Mouse (Mus musculus): ENCODE measurements around the gene Rpgr. TPM values are rescaled to one million over a fixed set of nuclear protein-coding genes. Genes with fewer than 3 reads are reported as not detected.

Gene Rpgr
- 2.6 and 3.8 TPM in 2 replicates for polyA plus RNA-seq (2012; ENCODE audit: insufficient read depth, insufficient read length, missing spikeins)

DNA sequence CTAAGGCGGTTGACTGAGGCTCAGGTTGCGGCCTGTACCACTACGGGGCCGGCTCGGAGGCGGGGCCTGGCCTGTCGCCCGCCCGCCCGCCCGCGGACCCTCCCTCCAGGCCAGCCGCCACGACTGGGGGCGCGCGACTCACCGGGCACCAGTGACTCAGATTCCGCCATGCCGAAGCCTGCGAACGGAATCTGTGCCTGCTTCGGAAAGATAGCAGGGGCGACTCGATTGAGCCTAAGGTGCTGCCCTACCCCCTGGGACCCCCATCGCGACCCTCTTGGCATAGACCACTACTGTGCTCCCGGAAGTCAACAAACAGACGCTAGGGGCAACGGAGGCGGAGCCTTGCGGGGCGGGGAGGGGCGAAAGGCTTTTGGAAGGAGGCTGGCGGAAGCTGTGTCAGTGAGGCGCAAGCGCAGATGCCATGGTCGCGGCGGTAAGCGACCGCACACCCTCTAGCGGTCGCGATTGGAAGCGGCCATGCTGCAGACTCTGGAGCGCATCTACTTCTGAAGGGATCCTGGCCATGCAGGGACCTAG, at the start of gene Rpgr:
Gene Rpgr (minus strand): TSS at position 511 of the 540 bp plus-strand sequence.
- Histone ChIP-seq H3K4me1 (ENCODE audit: control insufficient read depth, insufficient read depth, low read length) (no peaks in the 10 kb centered on the region), H3K27ac (ENCODE audit: insufficient read depth, low read depth, low read length) (peak within 1 kb of the TSS; percentile 40), H3K4me3 (ENCODE audit: insufficient read depth, low read length) (peak within 1 kb of the TSS; percentile 91)
- 0 out of 2 replicates have a peak, but pooled peaks have one; percentile 15 for TF ChIP-seq CTCF (IDR thresholded peaks at IDR 0.05; ENCODE audit: low read depth, low read length)
- TF ChIP-seq POLR2A (IDR thresholded peaks at IDR 0.05; ENCODE audit: borderline replicate concordance, low read depth, low read length): no peak

DNA sequence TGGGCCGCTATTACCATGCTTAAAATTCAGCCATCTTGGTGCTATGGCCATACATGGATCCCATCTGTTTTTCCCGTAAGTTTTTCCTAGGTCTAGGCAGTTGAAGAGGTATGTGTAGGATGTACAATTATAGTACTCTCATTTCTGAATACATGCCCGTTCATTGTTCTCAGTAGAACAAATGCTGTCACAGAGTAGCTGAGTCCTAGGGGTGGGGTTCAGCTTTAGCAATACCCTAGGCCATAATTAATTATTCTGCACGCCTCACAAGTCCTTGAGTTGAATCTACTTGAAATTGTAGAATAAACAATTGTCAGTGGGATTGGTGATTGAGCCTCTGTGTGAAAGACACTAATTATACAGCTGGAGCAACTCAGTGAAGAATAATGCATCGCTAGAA, 41.5 kb upstream of the Rpgr start:
- no peaks in the 10 kb centered on the region for H3K4me1 ChIP-seq (ENCODE audit: control insufficient read depth, insufficient read depth, low read length)
- no peak overlapping the region for H3K4me3 ChIP-seq (ENCODE audit: insufficient read depth, low read length)
- TF ChIP-seq CTCF (IDR thresholded peaks at IDR 0.05; ENCODE audit: low read depth, low read length) (no peak), POLR2A (IDR thresholded peaks at IDR 0.05; ENCODE audit: borderline replicate concordance, low read depth, low read length) (no peak)
- no peak overlapping the region for H3K27ac ChIP-seq (ENCODE audit: insufficient read depth, low read depth, low read length)

DNA sequence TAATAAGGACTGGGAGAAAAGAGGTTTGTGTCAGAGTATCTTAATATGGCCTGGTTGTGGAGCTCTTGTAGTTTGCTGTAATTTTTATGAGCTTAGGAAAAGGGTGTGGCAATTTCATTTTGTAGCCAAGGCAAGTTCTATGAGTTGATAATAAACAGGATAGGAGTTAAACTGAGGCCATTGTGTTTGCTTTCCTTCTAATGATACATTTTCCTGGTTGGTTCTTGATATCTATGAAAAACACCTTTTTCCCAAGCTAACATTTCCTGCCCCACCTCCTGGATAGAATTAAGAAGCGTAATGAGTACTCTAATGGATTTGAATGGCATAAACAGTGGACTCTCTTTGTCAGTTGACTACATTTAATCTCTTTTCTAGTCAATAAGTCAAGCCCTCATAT, 41.1 kb upstream of the Rpgr start:
- Histone ChIP-seq H3K4me3 (ENCODE audit: insufficient read depth, low read length) (no peak overlapping the region), H3K27ac (ENCODE audit: insufficient read depth, low read depth, low read length) (no peak overlapping the region), H3K4me1 (ENCODE audit: control insufficient read depth, insufficient read depth, low read length) (no peaks in the 10 kb centered on the region)
- TF ChIP-seq CTCF (IDR thresholded peaks at IDR 0.05; ENCODE audit: low read depth, low read length) (no peak), POLR2A (IDR thresholded peaks at IDR 0.05; ENCODE audit: borderline replicate concordance, low read depth, low read length) (no peak)

DNA sequence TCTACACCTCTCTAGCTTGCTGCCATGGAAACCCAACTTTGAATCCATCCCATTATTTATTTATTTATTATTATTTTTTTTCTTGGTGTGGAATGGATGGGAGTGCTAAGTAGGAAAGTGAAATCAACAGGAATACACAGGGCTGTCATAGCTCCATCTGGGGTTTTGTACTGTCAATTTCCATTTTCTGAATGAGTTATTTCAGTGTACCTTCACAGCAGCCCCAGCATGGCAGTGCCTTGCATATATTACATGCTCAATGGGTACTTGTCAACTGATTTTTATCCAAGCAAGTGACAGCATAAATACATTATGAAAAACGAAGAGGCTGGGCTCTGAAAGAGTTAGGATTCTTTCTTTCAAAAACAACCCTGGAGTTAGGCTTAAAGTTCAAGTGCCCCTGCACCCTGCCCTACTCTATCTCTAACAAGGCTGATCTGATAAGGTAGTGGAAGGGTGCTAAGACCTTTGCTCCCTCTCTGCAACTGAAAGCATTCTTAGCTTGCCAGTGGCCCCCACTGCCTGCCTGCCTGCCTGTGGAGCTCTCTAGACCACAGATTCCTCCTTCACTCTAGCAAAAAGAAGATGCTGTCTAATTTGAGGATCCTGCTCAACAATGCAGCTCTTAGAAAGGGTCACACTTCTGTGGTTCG, 35.3 kb upstream of the Rpgr start, which contains the start of gene Otc:
Gene Otc (plus strand): TSS at position 454 of the 653 bp plus-strand sequence.
- H3K4me1 ChIP-seq (ENCODE audit: control insufficient read depth, insufficient read depth, low read length): peaks cover 29% of the 10 kb centered on the region
- peak within 1 kb of the TSS; percentile 60 for H3K27ac ChIP-seq (ENCODE audit: insufficient read depth, low read depth, low read length)
- H3K4me3 ChIP-seq (ENCODE audit: insufficient read depth, low read length): no peak within 1 kb of the TSS
- TF ChIP-seq POLR2A (IDR thresholded peaks at IDR 0.05; ENCODE audit: borderline replicate concordance, low read depth, low read length) (no peak), CTCF (IDR thresholded peaks at IDR 0.05; ENCODE audit: low read depth, low read length) (no peak)

DNA sequence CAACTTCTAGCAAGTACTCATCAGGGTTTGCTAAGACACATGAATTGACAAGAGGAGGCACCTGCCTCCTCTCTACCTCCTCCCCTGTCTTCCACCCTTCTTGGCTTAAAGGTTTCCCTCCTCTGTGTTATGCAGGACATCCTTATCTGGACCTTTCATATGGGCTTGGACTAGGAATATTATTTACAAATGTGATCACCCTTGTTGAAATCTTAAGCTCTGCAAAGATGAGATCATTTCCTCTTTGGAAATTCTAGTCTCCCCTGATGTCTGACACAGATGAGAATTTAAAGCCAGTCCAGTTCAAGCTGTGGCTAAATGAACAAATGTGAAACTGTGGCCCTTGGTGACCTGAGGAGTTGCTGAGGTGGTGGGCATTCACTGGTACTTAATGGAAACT, 34.6 kb upstream of the Rpgr start:
- TF ChIP-seq CTCF (IDR thresholded peaks at IDR 0.05; ENCODE audit: low read depth, low read length) (no peak), POLR2A (IDR thresholded peaks at IDR 0.05; ENCODE audit: borderline replicate concordance, low read depth, low read length) (no peak)
- peak overlapping the region; percentile 60 for H3K27ac ChIP-seq (ENCODE audit: insufficient read depth, low read depth, low read length)
- H3K4me3 ChIP-seq (ENCODE audit: insufficient read depth, low read length): no peak overlapping the region
- H3K4me1 ChIP-seq (ENCODE audit: control insufficient read depth, insufficient read depth, low read length): peaks cover 29% of the 10 kb centered on the region

DNA sequence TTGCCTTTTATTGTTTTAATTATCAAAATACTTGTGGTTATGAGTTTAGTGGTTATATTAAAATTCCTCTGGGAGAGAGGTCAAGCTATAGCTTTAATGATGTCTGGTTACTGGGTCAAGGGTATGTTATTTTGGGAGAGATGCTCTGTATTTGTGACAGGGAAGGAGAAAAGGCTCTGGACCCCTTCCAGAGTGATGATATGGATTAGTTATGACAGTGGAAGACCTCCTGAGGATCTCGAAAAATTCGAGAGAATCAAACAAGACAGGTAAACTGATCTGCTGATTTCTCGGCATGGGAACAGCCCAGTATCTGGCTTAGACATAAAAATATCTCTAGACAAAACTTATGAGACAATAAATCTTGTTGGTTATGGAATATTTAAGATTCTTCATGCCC, 27.2 kb upstream of the Rpgr start:
- TF ChIP-seq CTCF (IDR thresholded peaks at IDR 0.05; ENCODE audit: low read depth, low read length): no peak
- TF ChIP-seq POLR2A (IDR thresholded peaks at IDR 0.05; ENCODE audit: borderline replicate concordance, low read depth, low read length): no peak
- H3K27ac ChIP-seq (ENCODE audit: insufficient read depth, low read depth, low read length): no peak overlapping the region
- no peak overlapping the region for H3K4me3 ChIP-seq (ENCODE audit: insufficient read depth, low read length)
- H3K4me1 ChIP-seq (ENCODE audit: control insufficient read depth, insufficient read depth, low read length): peaks cover 3% of the 10 kb centered on the region

DNA sequence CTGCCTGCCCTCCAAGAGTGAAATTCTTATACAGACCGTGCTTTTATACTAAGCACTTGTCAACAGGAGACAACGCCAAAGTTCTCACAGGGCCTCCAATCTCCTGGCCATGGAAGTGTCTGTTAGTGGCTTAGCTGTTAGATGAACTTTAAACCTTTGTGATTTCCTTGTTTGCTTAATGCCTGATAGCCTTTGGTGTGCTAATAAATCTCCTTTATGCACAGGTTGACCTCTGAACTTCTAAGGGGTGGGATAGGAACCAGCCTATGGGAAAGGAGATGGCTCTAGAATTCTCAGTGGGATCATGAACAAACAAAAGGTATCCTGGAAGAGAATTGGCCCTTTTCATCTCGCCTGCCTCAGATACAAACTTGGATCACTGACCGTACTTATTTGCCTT, 22.8 kb upstream of the Rpgr start:
- TF ChIP-seq CTCF (IDR thresholded peaks at IDR 0.05; ENCODE audit: low read depth, low read length) (no peak), POLR2A (IDR thresholded peaks at IDR 0.05; ENCODE audit: borderline replicate concordance, low read depth, low read length) (no peak)
- Histone ChIP-seq H3K4me1 (ENCODE audit: control insufficient read depth, insufficient read depth, low read length) (no peaks in the 10 kb centered on the region), H3K27ac (ENCODE audit: insufficient read depth, low read depth, low read length) (no peak overlapping the region), H3K4me3 (ENCODE audit: insufficient read depth, low read length) (no peak overlapping the region)

DNA sequence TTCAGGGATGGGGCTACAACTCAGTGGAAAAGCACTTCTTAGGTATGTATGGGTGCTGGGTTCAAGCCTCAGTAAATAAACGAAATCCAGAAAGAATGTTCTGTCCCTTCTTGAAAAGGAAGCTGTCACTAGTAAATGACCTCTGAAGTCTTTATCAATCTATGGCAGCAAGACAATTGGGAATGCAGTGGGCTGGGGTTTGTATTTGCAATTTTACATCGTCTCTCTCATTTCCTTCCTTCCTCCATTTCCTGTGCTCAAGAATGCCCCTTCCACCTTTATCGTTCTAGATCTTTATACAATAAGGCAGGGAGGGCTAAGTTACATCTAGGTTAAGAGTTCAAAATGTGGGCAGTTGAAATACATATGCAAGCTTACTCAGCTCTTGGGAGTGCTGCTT, 17.9 kb upstream of the Rpgr start:
- Histone ChIP-seq H3K4me3 (ENCODE audit: insufficient read depth, low read length) (no peak overlapping the region), H3K4me1 (ENCODE audit: control insufficient read depth, insufficient read depth, low read length) (no peaks in the 10 kb centered on the region), H3K27ac (ENCODE audit: insufficient read depth, low read depth, low read length) (no peak overlapping the region)
- TF ChIP-seq CTCF (IDR thresholded peaks at IDR 0.05; ENCODE audit: low read depth, low read length) (no peak), POLR2A (IDR thresholded peaks at IDR 0.05; ENCODE audit: borderline replicate concordance, low read depth, low read length) (no peak)

DNA sequence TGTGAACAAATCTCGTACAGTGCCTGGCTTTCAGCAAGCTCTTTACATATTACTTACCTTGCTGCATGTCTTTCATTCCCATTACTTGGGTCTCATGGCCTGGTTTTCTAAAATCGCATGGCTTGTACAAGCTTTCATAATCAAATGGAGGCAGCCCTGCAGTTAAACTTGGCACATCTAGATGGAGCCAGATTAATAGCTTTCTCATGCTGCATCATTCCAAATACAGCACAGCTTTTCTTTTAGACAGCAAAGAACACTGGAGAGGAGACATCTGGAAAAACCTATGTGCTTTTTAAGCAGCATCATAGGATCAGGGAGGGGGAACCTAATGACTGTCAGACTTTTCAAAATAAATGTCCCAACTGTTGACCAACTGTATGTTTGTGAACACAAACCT, 16.3 kb upstream of the Rpgr start:
- no peak overlapping the region for H3K27ac ChIP-seq (ENCODE audit: insufficient read depth, low read depth, low read length)
- no peaks in the 10 kb centered on the region for H3K4me1 ChIP-seq (ENCODE audit: control insufficient read depth, insufficient read depth, low read length)
- no peak overlapping the region for H3K4me3 ChIP-seq (ENCODE audit: insufficient read depth, low read length)
- TF ChIP-seq POLR2A (IDR thresholded peaks at IDR 0.05; ENCODE audit: borderline replicate concordance, low read depth, low read length): no peak
- no peak for TF ChIP-seq CTCF (IDR thresholded peaks at IDR 0.05; ENCODE audit: low read depth, low read length)

DNA sequence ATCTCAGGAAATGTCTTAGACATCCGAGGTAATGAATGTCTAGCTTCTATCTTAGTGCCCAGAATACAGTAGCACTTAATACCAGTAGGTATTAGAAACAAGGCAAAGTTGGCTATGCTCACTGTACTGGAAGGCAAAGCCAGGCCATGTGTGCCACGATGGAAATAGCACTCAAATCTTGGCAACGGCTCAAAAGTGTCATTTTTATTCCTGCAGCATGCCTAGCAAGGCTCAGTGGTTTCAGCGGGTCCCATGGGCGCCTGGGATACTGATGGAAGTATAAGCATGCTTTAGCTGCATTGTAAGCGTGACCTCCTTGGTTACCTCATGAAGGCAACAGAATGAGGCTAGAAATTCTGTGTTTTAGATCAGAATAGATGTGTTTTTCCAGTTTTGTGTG, 2.6 kb upstream of the Rpgr start:
- TF ChIP-seq CTCF (IDR thresholded peaks at IDR 0.05; ENCODE audit: low read depth, low read length): no peak
- TF ChIP-seq POLR2A (IDR thresholded peaks at IDR 0.05; ENCODE audit: borderline replicate concordance, low read depth, low read length): no peak
- Histone ChIP-seq H3K4me1 (ENCODE audit: control insufficient read depth, insufficient read depth, low read length) (no peaks in the 10 kb centered on the region), H3K4me3 (ENCODE audit: insufficient read depth, low read length) (no peak overlapping the region), H3K27ac (ENCODE audit: insufficient read depth, low read depth, low read length) (no peak overlapping the region)

Measured in bone marrow macrophage, adult 2 months (primary cell).